Mouse (Mus musculus): ENCODE measurements around the gene Txnrd2.

The Txnrd2 gene

GRCm38 (mm10) chr16:18393595-18393994 is 32.6 kb upstream of the Txnrd2 start:
- no peak for DNase-seq (ENCODE audit: low read depth, low spot score)

GRCm38 (mm10) chr16:18394056-18394455 is 32.1 kb upstream of the Txnrd2 start:
- DNase-seq (ENCODE audit: low read depth, low spot score) = no peak

GRCm38 (mm10) chr16:18394777-18395619 is 31.2 kb upstream of the Txnrd2 start:
- DNase-seq (ENCODE audit: low read depth, low spot score) = no peak

- no peak for DNase-seq (ENCODE audit: low read depth, low spot score)
These were observed 30.6 kb upstream of the Txnrd2 start for GRCm38 (mm10) chr16:18395620-18396036.

GRCm38 (mm10) chr16:18396201-18396600 is 30.0 kb upstream of the Txnrd2 start:
- no peak for DNase-seq (ENCODE audit: low read depth, low spot score)

GRCm38 (mm10) chr16:18396791-18397621 is 29.2 kb upstream of the Txnrd2 start:
- no peak for DNase-seq (ENCODE audit: low read depth, low spot score)

- DNase-seq (ENCODE audit: low read depth, low spot score) = no peak
These were observed 26.2 kb upstream of the Txnrd2 start for GRCm38 (mm10) chr16:18400028-18400427.

GRCm38 (mm10) chr16:18400472-18401216 is 25.5 kb upstream of the Txnrd2 start:
- no peak for DNase-seq (ENCODE audit: low read depth, low spot score)

GRCm38 (mm10) chr16:18403285-18403684 is 22.9 kb upstream of the Txnrd2 start:
- DNase-seq (ENCODE audit: low read depth, low spot score) = no peak

GRCm38 (mm10) chr16:18405091-18405854 is 20.9 kb upstream of the Txnrd2 start:
- DNase-seq (ENCODE audit: low read depth, low spot score) = no peak

- no peak for DNase-seq (ENCODE audit: low read depth, low spot score)
These were observed 20.3 kb upstream of the Txnrd2 start for GRCm38 (mm10) chr16:18405876-18406275.

GRCm38 (mm10) chr16:18406293-18406692 is 19.9 kb upstream of the Txnrd2 start:
- peak; percentile 71 for DNase-seq (ENCODE audit: low read depth, low spot score)

GRCm38 (mm10) chr16:18407912-18408311 is 18.3 kb upstream of the Txnrd2 start:
- no peak for DNase-seq (ENCODE audit: low read depth, low spot score)

GRCm38 (mm10) chr16:18409776-18410175 is 16.4 kb upstream of the Txnrd2 start:
- no peak for DNase-seq (ENCODE audit: low read depth, low spot score)

GRCm38 (mm10) chr16:18410418-18410817 is 15.8 kb upstream of the Txnrd2 start:
- no peak for DNase-seq (ENCODE audit: low read depth, low spot score)

GRCm38 (mm10) chr16:18411026-18411649 is 15.0 kb upstream of the Txnrd2 start:
- no peak for DNase-seq (ENCODE audit: low read depth, low spot score)

GRCm38 (mm10) chr16:18411802-18412476 is 14.2 kb upstream of the Txnrd2 start:
- no peak for DNase-seq (ENCODE audit: low read depth, low spot score)

GRCm38 (mm10) chr16:18413032-18413816 is 13.0 kb upstream of the Txnrd2 start:
- DNase-seq (ENCODE audit: low read depth, low spot score) = no peak

- peak; percentile 52 for DNase-seq (ENCODE audit: low read depth, low spot score)
These were observed 10.0 kb upstream of the Txnrd2 start for GRCm38 (mm10) chr16:18416094-18416761.

Measured in CD4-positive, CD25-positive, alpha-beta regulatory T cell, adult 2 months (primary cell).